Mouse (Mus musculus) ES-Bruce4 (cell line): ENCODE data around the gene Tti1. TPM values are rescaled to one million over a fixed set of nuclear protein-coding genes. Genes with fewer than 3 reads are reported as not detected.

Experiments used
- H3K27ac ChIP-seq: 2 replicates; pipeline ENCODE4 v1.5.1; 2012; ENCODE audit warnings: low read length, inconsistent platforms; ENCODE audit not compliant: insufficient read depth
- H3K27me3 ChIP-seq: 2 replicates; pipeline ENCODE4 v1.6.1; 2012; ENCODE audit warnings: mild to moderate bottlenecking, low read length, inconsistent platforms; ENCODE audit not compliant: control insufficient read depth, poor library complexity, insufficient read depth, severe bottlenecking
- H3K36me3 ChIP-seq: 2 replicates; pipeline ENCODE4 v1.6.1; 2012; ENCODE audit warnings: inconsistent platforms, mild to moderate bottlenecking, low read length, moderate library complexity; ENCODE audit not compliant: control insufficient read depth, poor library complexity, insufficient read depth, severe bottlenecking
- H3K4me1 ChIP-seq: one replicate; pipeline ENCODE4 v1.8.1; 2011; ENCODE audit warnings: low read length; ENCODE audit not compliant: control insufficient read depth, insufficient read depth
- H3K4me3 ChIP-seq: 2 replicates; pipeline ENCODE4 v1.5.1; 2011; ENCODE audit warnings: low read depth, mild to moderate bottlenecking, low read length
- H3K9ac ChIP-seq: 2 replicates; pipeline ENCODE4 v1.6.1; 2012; ENCODE audit warnings: low read depth, mild to moderate bottlenecking, inconsistent platforms; ENCODE audit not compliant: poor library complexity, severe bottlenecking
- H3K9me3 ChIP-seq: replicated peaks from 2 replicates; pipeline ENCODE4 v1.6.1; 2012; ENCODE audit warnings: mild to moderate bottlenecking, low read length, inconsistent platforms; ENCODE audit not compliant: control insufficient read depth, poor library complexity, insufficient read depth, severe bottlenecking
- CTCF ChIP-seq: IDR thresholded peaks from one replicate; pipeline ENCODE4 v1.8.1; 2011; ENCODE audit warnings: low read depth, low read length
- EP300 ChIP-seq: IDR thresholded peaks from 2 replicates; pipeline ENCODE4 v1.6.1; 2011; ENCODE audit warnings: low read depth, low read length; ENCODE audit not compliant: insufficient read depth
- POLR2A ChIP-seq: IDR thresholded peaks from one replicate; pipeline ENCODE4 v1.8.1; 2011; ENCODE audit warnings: low read length; ENCODE audit not compliant: insufficient read depth
- polyA plus RNA-seq: library from polyadenylated mRNA; stranded (reverse); fragments of >200 nt; gene quantifications from 2 replicates; pipeline ENCODE4 v1.2.4, GENCODE M21; 2011; ENCODE audit warnings: low read depth; ENCODE audit not compliant: missing spikeins, insufficient read depth, insufficient read length

Gene Tti1
- polyA plus RNA-seq, 1 experiment: 48.5 TPM

- no peaks in the 10 kb centered on the region for H3K4me1 ChIP-seq
- H3K9me3 ChIP-seq: no peaks in the 10 kb centered on the region
- no peak for TF ChIP-seq CTCF
- no peak for TF ChIP-seq POLR2A
- TF ChIP-seq EP300: no peak
- no peak overlapping the region for H3K4me3 ChIP-seq
- H3K9ac ChIP-seq: no peak overlapping the region
- H3K36me3 ChIP-seq: peaks cover 2% of the 10 kb centered on the region; the same call in 1 of the 2 replicates
- H3K27ac ChIP-seq: no peak overlapping the region
- no peaks in the 10 kb centered on the region for H3K27me3 ChIP-seq
These were observed 40.3 kb upstream of the Tti1 start for GRCm38 (mm10) chr2:158068444-158068971.

GRCm38 (mm10) chr2:158067260-158067824 lies 39.1 kb upstream of the Tti1 start:
- Histone ChIP-seq H3K4me1 (no peaks in the 10 kb centered on the region), H3K9me3 (no peaks in the 10 kb centered on the region), H3K27me3 (no peaks in the 10 kb centered on the region), H3K36me3 (peaks cover 2% of the 10 kb centered on the region; the same call in 1 of the 2 replicates), H3K9ac (no peak overlapping the region), H3K4me3 (no peak overlapping the region), H3K27ac (no peak overlapping the region)
- TF ChIP-seq CTCF: no peak
- TF ChIP-seq EP300: no peak
- TF ChIP-seq POLR2A: no peak

- H3K36me3 ChIP-seq: peaks cover 2% of the 10 kb centered on the region
- H3K4me1 ChIP-seq: no peaks in the 10 kb centered on the region
- TF ChIP-seq POLR2A (no peak), EP300 (no peak), CTCF (no peak)
- H3K9ac ChIP-seq: no peak overlapping the region
- H3K27me3 ChIP-seq: no peaks in the 10 kb centered on the region
- H3K4me3 ChIP-seq: no peak overlapping the region
- no peaks in the 10 kb centered on the region for H3K9me3 ChIP-seq
- H3K27ac ChIP-seq: no peak overlapping the region
These were observed 38.2 kb upstream of the Tti1 start for GRCm38 (mm10) chr2:158066456-158066855.

- Histone ChIP-seq H3K36me3 (no peaks in the 10 kb centered on the region; the same call in none of the 2 replicates), H3K4me3 (no peak overlapping the region), H3K27me3 (no peaks in the 10 kb centered on the region), H3K9me3 (no peaks in the 10 kb centered on the region), H3K9ac (no peak overlapping the region), H3K4me1 (no peaks in the 10 kb centered on the region), H3K27ac (no peak overlapping the region)
- TF ChIP-seq EP300: no peak
- TF ChIP-seq CTCF: no peak
- TF ChIP-seq POLR2A: no peak
These were observed 36.8 kb upstream of the Tti1 start for GRCm38 (mm10) chr2:158065064-158065463.

- H3K36me3 ChIP-seq: peaks cover 3% of the 10 kb centered on the region
- no peak overlapping the region for H3K27ac ChIP-seq
- H3K9me3 ChIP-seq: no peaks in the 10 kb centered on the region
- no peak overlapping the region for H3K9ac ChIP-seq
- H3K4me1 ChIP-seq: no peaks in the 10 kb centered on the region
- no peak overlapping the region for H3K4me3 ChIP-seq
- TF ChIP-seq CTCF (no peak), EP300 (no peak), POLR2A (no peak)
- no peaks in the 10 kb centered on the region for H3K27me3 ChIP-seq
These were observed 36.4 kb upstream of the Tti1 start for GRCm38 (mm10) chr2:158064571-158065048.

GRCm38 (mm10) chr2:158063036-158063435 lies 34.8 kb upstream of the Tti1 start:
- Histone ChIP-seq H3K27ac (no peak overlapping the region), H3K36me3 (peaks cover 16% of the 10 kb centered on the region), H3K4me3 (no peak overlapping the region), H3K9ac (no peak overlapping the region), H3K4me1 (no peaks in the 10 kb centered on the region), H3K9me3 (no peaks in the 10 kb centered on the region), H3K27me3 (no peaks in the 10 kb centered on the region)
- no peak for TF ChIP-seq EP300
- TF ChIP-seq CTCF: no peak
